Mouse (Mus musculus) hindbrain, embryonic 16.5 days (tissue): ENCODE results near the gene Avp. TPM values are rescaled to one million over a fixed set of nuclear protein-coding genes. Genes with fewer than 3 reads are reported as not detected.

Source experiments
- ATAC-seq: fragments of 200-750 bp; cut with Nextera tagmentation; 2 replicates; pipeline ENCODE4 v1.8.0; 2017; ENCODE audit warnings: moderate TSS enrichment, moderate library complexity
- H3K27ac ChIP-seq: fragments of 300-500 bp; sonication (generic); 2 replicates; pipeline ENCODE4 v1.5.1; 2014; ENCODE audit warnings: low read depth, mild to moderate bottlenecking, control low read depth, low read length, moderate library complexity
- H3K27me3 ChIP-seq: fragments of 300-500 bp; sonication (generic); replicated peaks from 2 replicates; pipeline ENCODE4 v1.6.1; 2014; ENCODE audit warnings: low read length; ENCODE audit not compliant: control insufficient read depth, insufficient read depth
- H3K36me3 ChIP-seq: fragments of 300-500 bp; sonication (generic); 2 replicates; pipeline ENCODE4 v1.6.1; 2014; ENCODE audit warnings: mild to moderate bottlenecking, low read length, moderate library complexity, mixed read lengths; ENCODE audit not compliant: control insufficient read depth, insufficient read depth
- H3K4me1 ChIP-seq: fragments of 300-500 bp; sonication (generic); 2 replicates; pipeline ENCODE4 v1.6.1; 2014; ENCODE audit warnings: low read depth, low read length; ENCODE audit not compliant: control insufficient read depth, insufficient read depth
- H3K4me2 ChIP-seq: fragments of 300-500 bp; sonication (generic); 2 replicates; pipeline ENCODE4 v1.6.1; 2014; ENCODE audit warnings: mild to moderate bottlenecking, low read length, control low read depth, moderate library complexity
- H3K4me3 ChIP-seq: fragments of 300-500 bp; sonication (generic); 2 replicates; pipeline ENCODE4 v1.5.1; 2014; ENCODE audit warnings: mild to moderate bottlenecking, low read length, control low read depth, moderate library complexity
- H3K9ac ChIP-seq: fragments of 300-500 bp; sonication (generic); 2 replicates; pipeline ENCODE4 v1.6.1; 2014; ENCODE audit warnings: low read depth, mild to moderate bottlenecking, control low read depth, low read length, moderate library complexity
- H3K9me3 ChIP-seq: fragments of 300-500 bp; sonication (generic); 2 replicates; pipeline ENCODE4 v1.6.1; 2014; ENCODE audit warnings: mild to moderate bottlenecking, low read length, moderate library complexity; ENCODE audit not compliant: control insufficient read depth
- WGBS: fragments of 180-500 bp; shearing (Covaris S2); extraction: QIAGEN DNeasy Blood & Tissue Kit; methylation state at CpG from one replicate; pipeline ENCODE4 v1.1.7; 2014; 5-methylcytosine and 5-hydroxymethylcytosine counted together
- polyA plus RNA-seq: library from polyadenylated mRNA; unstranded; fragments of >200 nt; fragmentation: Nextera tagmentation; extraction: Ambion mirVana; gene quantifications from 2 replicates; pipeline ENCODE4 v1.2.1, GENCODE M21; 2015

Gene Avp
- polyA plus RNA-seq, 1 experiment from 2014 or later, result not detected

DNA sequence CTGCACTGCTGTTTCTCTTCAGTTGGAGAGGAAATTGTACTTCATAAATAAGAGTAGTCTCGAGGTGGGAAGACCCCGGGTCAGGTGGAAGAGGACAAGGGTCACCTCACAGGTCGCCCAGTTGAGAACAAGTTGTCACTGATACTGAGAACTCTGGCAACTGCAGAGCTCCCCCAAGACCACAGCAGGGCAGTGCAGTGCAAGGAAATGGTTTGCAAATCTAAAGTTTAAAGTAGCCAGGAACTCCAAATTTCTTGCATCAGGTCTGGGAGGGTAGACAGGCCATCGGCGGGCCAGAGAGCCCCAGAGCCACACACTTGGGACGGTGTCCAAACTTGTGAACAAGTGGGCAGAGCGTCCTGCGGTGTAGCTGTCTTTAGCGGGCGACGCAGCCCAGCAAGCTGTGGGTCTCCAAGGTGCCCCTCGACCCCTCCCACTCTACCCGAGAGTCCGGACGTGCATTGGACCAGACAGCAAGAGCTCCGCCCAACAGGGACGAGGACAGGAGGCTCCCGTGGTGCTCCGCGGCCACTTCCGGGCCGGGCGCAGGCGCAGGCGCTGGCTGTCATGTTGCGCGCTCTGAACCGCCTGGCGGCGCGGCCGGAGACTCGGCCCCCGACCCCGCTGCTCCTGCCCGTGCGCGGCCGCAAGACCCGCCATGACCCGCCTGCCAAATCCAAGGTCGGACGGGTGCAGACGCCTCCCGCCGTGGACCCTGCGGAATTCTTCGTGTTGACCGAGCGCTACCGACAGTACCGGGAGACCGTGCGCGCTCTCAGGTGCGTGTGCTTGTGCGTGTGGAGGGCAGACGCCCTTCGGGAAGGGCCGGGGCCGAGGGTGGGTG lies 18.9 kb downstream of the Avp start, which contains the start of gene Mrps26:
Mrps26 (plus strand) TSS at position 531 of the 844 bp plus-strand sequence.
- H3K36me3 ChIP-seq, result peaks cover 7% of the 10 kb centered on the region
- H3K27ac ChIP-seq, result peak within 1 kb of the TSS; percentile 65
- H3K9me3 ChIP-seq, result no peaks in the 10 kb centered on the region
- no peaks in the 10 kb centered on the region for H3K27me3 ChIP-seq
- under 1% methylated on average over 56 of the region's 61 CpGs for WGBS
- peak within 1 kb of the TSS; percentile 69 for H3K4me3 ChIP-seq
- peak within 1 kb of the TSS; percentile 79 for H3K9ac ChIP-seq
- peaks cover 18% of the 10 kb centered on the region for H3K4me1 ChIP-seq
- ATAC-seq, result peak; percentile 99
- peak within 1 kb of the TSS; percentile 81 for H3K4me2 ChIP-seq

- no peak overlapping the region for H3K9ac ChIP-seq
- H3K9me3 ChIP-seq, result no peaks in the 10 kb centered on the region
- H3K36me3 ChIP-seq, result peaks cover 23% of the 10 kb centered on the region
- no peak for ATAC-seq
- H3K4me2 ChIP-seq, result no peak overlapping the region
- no peak overlapping the region for H3K4me3 ChIP-seq
- no peaks in the 10 kb centered on the region for H3K27me3 ChIP-seq
- H3K4me1 ChIP-seq, result peaks cover 4% of the 10 kb centered on the region
- 73% methylated on average over 2 of the region's 2 CpGs for WGBS
- H3K27ac ChIP-seq, result no peak overlapping the region
Measured at GRCm38 (mm10) chr2:130558015-130558414, 24.3 kb downstream of the Avp start.

DNA sequence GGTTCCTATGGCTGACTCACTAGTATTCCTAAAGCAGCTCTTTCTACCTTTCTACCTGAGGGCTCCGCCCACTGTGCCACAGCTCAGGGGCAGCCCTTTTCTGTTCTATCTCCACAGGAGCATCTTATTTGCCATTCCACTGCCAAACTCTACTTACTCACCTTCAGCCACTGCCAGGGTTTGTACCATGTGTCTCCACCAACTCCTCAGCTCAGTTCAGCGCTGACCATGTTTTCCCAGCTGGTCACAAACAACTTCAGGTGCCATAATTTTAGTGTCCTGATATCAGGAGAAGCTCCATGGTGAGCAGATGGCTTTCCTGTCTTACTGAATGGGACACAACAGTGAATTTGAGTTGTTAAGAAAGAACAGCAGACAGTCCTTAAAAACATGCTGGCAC lies 24.9 kb downstream of the Avp start:
- no peak overlapping the region for H3K4me2 ChIP-seq
- H3K9me3 ChIP-seq, result no peaks in the 10 kb centered on the region
- no peak overlapping the region for H3K4me3 ChIP-seq
- H3K27ac ChIP-seq, result no peak overlapping the region
- H3K9ac ChIP-seq, result no peak overlapping the region
- no peak for ATAC-seq
- 97% methylated on average over 2 of the region's 2 CpGs for WGBS
- no peaks in the 10 kb centered on the region for H3K27me3 ChIP-seq
- H3K36me3 ChIP-seq, result peaks cover 23% of the 10 kb centered on the region
- H3K4me1 ChIP-seq, result no peaks in the 10 kb centered on the region

GRCm38 (mm10) chr2:130556292-130556691 lies 26.1 kb downstream of the Avp start:
- no peaks in the 10 kb centered on the region for H3K4me1 ChIP-seq
- H3K4me3 ChIP-seq, result no peak overlapping the region
- H3K4me2 ChIP-seq, result no peak overlapping the region
- H3K36me3 ChIP-seq, result peaks cover 24% of the 10 kb centered on the region
- 82% methylated on average over 1 of the region's 1 CpGs for WGBS
- H3K27me3 ChIP-seq, result no peaks in the 10 kb centered on the region
- H3K9ac ChIP-seq, result no peak overlapping the region
- no peaks in the 10 kb centered on the region for H3K9me3 ChIP-seq
- no peak for ATAC-seq
- H3K27ac ChIP-seq, result no peak overlapping the region

DNA sequence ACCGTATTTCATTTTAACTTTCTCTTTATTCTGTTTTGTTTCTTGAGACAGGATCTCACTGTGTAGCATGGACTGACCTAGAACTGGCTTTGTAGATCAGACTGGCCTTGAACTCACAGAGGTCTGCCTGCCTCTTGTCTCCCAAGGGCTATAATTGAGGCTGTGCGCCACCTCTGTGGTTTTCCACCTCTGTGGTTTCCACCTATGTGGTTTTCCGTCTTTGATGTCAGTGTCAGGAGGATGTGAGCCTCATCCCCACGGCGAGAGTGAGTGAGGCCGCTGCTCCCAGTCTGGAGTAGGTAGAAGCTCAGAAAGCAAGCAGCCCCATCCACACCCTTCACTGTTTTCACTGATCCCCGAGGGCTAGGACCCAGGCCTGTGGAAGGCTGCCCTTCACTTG lies 27.5 kb downstream of the Avp start:
- Histone ChIP-seq H3K27me3 (no peaks in the 10 kb centered on the region), H3K4me3 (no peak overlapping the region), H3K4me2 (no peak overlapping the region), H3K27ac (no peak overlapping the region), H3K9me3 (no peaks in the 10 kb centered on the region), H3K36me3 (peaks cover 30% of the 10 kb centered on the region), H3K4me1 (no peaks in the 10 kb centered on the region), H3K9ac (no peak overlapping the region)
- ATAC-seq, result no peak
- WGBS, result 94% methylated on average over 7 of the region's 7 CpGs

- no peak overlapping the region for H3K27ac ChIP-seq
- H3K4me2 ChIP-seq, result no peak overlapping the region
- no peaks in the 10 kb centered on the region for H3K27me3 ChIP-seq
- WGBS, result 93% methylated on average over 8 of the region's 8 CpGs
- H3K4me1 ChIP-seq, result no peaks in the 10 kb centered on the region
- H3K4me3 ChIP-seq, result no peak overlapping the region
- no peak overlapping the region for H3K9ac ChIP-seq
- ATAC-seq, result no peak
- no peaks in the 10 kb centered on the region for H3K9me3 ChIP-seq
- H3K36me3 ChIP-seq, result peaks cover 52% of the 10 kb centered on the region
Measured at GRCm38 (mm10) chr2:130546957-130547356, 35.4 kb downstream of the Avp start.

- Histone ChIP-seq H3K9ac (no peak overlapping the region), H3K4me2 (no peak overlapping the region), H3K4me1 (no peaks in the 10 kb centered on the region), H3K27me3 (no peaks in the 10 kb centered on the region), H3K9me3 (no peaks in the 10 kb centered on the region), H3K36me3 (peaks cover 39% of the 10 kb centered on the region), H3K27ac (no peak overlapping the region), H3K4me3 (no peak overlapping the region)
- WGBS, result 89% methylated on average over 9 of the region's 9 CpGs
- no peak for ATAC-seq
Measured at GRCm38 (mm10) chr2:130540266-130540665, 42.1 kb downstream of the Avp start.

DNA sequence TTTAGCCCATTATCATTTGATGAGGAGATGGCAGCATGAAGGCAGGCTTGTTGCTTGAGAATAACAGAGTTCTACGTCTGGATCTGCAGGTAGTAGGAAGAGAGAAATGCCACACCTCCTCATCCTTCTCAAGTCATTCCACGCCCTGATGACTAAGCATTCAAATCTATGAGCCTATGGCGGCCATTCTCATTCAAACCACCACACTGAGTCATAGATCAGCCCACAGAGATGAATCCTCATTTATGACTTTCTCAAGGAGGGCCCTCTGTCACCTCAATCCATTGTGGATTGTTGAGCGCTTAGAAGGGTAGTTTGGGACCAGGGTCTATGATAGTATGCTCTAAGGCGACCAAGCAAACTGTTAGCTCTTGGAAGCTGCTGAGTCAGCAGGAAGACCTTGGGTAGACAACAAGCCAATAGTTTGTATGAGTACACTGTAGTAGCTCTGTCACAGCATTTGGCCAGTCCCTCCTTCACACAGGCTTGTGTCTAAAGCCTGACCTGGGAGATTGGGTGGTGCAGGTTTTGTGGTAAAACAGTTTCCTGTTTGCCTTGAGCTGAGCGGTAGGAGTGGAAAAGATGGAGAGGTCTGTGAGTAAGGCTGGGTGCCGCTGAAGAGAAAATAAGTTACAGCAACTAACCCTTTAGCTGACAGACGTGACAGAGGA lies 43.3 kb downstream of the Avp start:
- Histone ChIP-seq H3K4me2 (no peak overlapping the region), H3K27me3 (no peaks in the 10 kb centered on the region), H3K9me3 (no peaks in the 10 kb centered on the region), H3K36me3 (peaks cover 33% of the 10 kb centered on the region), H3K9ac (no peak overlapping the region), H3K27ac (no peak overlapping the region), H3K4me1 (no peaks in the 10 kb centered on the region), H3K4me3 (no peak overlapping the region)
- 92% methylated on average over 8 of the region's 8 CpGs for WGBS
- no peak for ATAC-seq

GRCm38 (mm10) chr2:130536890-130537289 lies 45.5 kb downstream of the Avp start:
- Histone ChIP-seq H3K4me1 (no peaks in the 10 kb centered on the region), H3K27me3 (no peaks in the 10 kb centered on the region), H3K4me3 (no peak overlapping the region), H3K9me3 (no peaks in the 10 kb centered on the region), H3K9ac (no peak overlapping the region), H3K27ac (no peak overlapping the region), H3K4me2 (no peak overlapping the region), H3K36me3 (peaks cover 31% of the 10 kb centered on the region)
- 87% methylated on average over 3 of the region's 3 CpGs for WGBS
- ATAC-seq, result no peak
